Mouse (Mus musculus): ENCODE measurements around the gene Glt8d1. TPM values are rescaled to one million over a fixed set of nuclear protein-coding genes. Genes with fewer than 3 reads are reported as not detected.

Glt8d1 gene
- polyA plus RNA-seq (2016; fragmentation: Nextera tagmentation; extraction: Ambion mirVana) = 37.0 and 40.2 TPM in 2 replicates

DNA sequence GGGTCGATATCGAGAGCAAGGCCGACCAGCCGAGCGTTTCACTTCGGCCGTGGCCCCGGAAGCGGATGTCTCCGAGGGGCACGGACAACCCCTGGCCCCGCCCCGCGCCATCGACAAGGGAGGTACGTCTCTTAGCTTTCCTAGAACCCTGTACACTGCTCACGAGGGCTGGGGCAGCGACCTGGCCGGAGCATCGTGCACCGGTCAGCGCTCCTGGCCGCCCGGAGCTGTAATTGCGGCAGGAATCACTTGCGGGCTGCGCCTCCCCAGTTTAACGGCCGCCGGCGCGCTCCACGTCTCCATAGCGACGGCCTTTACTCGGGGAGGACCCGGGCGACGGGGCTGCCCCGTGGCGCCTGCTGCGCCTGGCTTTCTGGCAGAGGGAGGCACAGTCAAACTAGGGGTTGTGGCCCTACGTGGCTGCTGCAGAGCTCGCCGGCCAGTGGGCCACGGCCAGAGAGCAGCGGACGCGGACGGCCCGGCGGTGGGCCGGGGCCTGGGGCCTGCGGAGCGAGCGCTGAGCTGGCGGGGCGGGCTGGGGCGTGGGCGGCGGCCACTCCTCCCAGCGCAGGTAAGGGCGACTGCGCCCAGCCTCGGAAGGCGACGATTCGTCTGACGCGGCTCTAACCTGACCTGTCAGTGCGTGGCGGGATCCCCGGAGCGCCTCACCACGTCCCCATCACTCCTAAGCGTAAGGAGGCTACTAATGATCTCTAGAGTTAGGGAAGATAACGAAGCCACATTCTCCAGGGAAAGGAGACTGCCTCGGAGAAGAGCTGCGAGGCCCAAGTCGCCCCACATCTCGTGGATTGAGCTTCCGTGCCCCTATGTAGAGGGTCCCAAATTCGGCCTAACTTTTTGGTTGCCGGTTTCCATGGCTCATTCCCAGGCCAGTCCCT is at the start of gene Glt8d1, which contains the start of gene Spcs1:
Gene Glt8d1, plus strand, starts transcription at position 94 of the 899 bp plus-strand sequence.
Gene Spcs1, minus strand, starts transcription at position 366 of the 899 bp plus-strand sequence.
- WGBS = under 1% methylated on average over 84 of the region's 84 CpGs
- H3K27ac ChIP-seq (replicated peaks) = peak within 1 kb of the TSS; percentile 97
- H3K4me1 ChIP-seq = peaks cover 19% of the 10 kb centered on the region
- peaks cover 28% of the 10 kb centered on the region for H3K36me3 ChIP-seq (replicated peaks)
- no peaks in the 10 kb centered on the region for H3K27me3 ChIP-seq (replicated peaks; ENCODE audit: low read depth, poor library complexity, severe bottlenecking)
- DNase-seq (ENCODE audit: low spot score) = peak; percentile 88
- H3K4me3 ChIP-seq = peak within 1 kb of the TSS; percentile 97
- no peaks in the 10 kb centered on the region for H3K9me3 ChIP-seq

DNA sequence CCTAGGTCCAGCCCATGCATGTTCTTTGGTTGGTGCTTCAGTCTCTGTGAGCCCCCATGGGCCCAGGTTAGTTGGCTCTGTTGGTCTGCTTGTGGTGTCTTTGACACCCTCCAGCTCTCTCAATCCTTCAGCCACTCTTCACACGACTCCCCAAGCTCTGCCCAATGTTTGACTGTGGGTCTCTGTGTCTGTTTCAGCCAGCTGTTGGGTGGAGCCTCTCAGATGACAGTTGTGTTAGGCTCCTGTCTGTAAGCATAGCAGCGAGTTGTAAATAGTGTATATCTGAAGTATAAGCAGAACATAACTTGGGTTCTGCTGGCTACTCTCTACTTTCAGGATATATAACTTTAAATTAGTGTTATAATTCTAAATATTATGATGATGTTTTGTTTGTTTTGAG is 42.7 kb upstream of the Glt8d1 start:
- Histone ChIP-seq H3K27ac (replicated peaks) (no peak overlapping the region), H3K9me3 (no peaks in the 10 kb centered on the region), H3K4me3 (no peak overlapping the region), H3K36me3 (replicated peaks) (peaks cover 51% of the 10 kb centered on the region), H3K27me3 (replicated peaks; ENCODE audit: low read depth, poor library complexity, severe bottlenecking) (no peaks in the 10 kb centered on the region), H3K4me1 (no peaks in the 10 kb centered on the region)
- WGBS = 76% methylated on average over 2 of the region's 2 CpGs
- no peak for DNase-seq (ENCODE audit: low spot score)

GRCm38 (mm10) chr14:30959031-30959430 is 42.2 kb upstream of the Glt8d1 start:
- DNase-seq (ENCODE audit: low spot score) = no peak
- Histone ChIP-seq H3K36me3 (replicated peaks) (peaks cover 49% of the 10 kb centered on the region), H3K4me1 (no peaks in the 10 kb centered on the region), H3K27ac (replicated peaks) (no peak overlapping the region), H3K4me3 (no peak overlapping the region), H3K27me3 (replicated peaks; ENCODE audit: low read depth, poor library complexity, severe bottlenecking) (no peaks in the 10 kb centered on the region), H3K9me3 (no peaks in the 10 kb centered on the region)
- WGBS = 94% methylated on average over 4 of the region's 4 CpGs

DNA sequence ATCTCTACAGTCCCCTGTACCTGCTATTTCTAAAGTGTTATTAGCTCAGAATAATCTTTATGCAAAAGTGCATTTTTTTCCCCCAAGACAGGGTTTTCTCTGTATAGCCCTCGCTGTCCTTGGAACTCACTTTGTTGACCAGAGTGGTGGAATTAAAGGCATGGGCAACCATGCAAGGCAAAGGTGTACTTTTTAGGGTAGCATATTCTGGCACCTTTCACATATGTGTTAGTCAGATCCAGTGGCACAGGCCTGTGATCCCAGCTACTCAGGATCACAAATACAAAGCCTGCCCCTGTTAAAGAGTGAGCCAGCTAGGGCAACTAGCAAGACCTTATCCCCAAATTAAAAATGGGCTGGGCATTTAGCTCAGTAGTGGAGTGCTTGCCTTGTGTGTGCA is 40.8 kb upstream of the Glt8d1 start:
- H3K9me3 ChIP-seq = no peaks in the 10 kb centered on the region
- no peaks in the 10 kb centered on the region for H3K4me1 ChIP-seq
- 88% methylated on average over 1 of the region's 1 CpGs for WGBS
- H3K27ac ChIP-seq (replicated peaks) = no peak overlapping the region
- H3K36me3 ChIP-seq (replicated peaks) = peaks cover 50% of the 10 kb centered on the region
- H3K4me3 ChIP-seq = no peak overlapping the region
- no peak for DNase-seq (ENCODE audit: low spot score)
- H3K27me3 ChIP-seq (replicated peaks; ENCODE audit: low read depth, poor library complexity, severe bottlenecking) = no peaks in the 10 kb centered on the region

- H3K36me3 ChIP-seq (replicated peaks) = peaks cover 59% of the 10 kb centered on the region
- no peak for DNase-seq (ENCODE audit: low spot score)
- H3K4me1 ChIP-seq = no peaks in the 10 kb centered on the region
- no peak overlapping the region; the same call in 1 of the 2 replicates for H3K27ac ChIP-seq (replicated peaks)
- H3K9me3 ChIP-seq = no peaks in the 10 kb centered on the region
- no peak overlapping the region for H3K4me3 ChIP-seq
- H3K27me3 ChIP-seq (replicated peaks; ENCODE audit: low read depth, poor library complexity, severe bottlenecking) = no peaks in the 10 kb centered on the region
- WGBS = 72% methylated on average over 6 of the region's 6 CpGs
Measured at GRCm38 (mm10) chr14:30974204-30974603, 27.0 kb upstream of the Glt8d1 start.

- WGBS = 86% methylated on average over 3 of the region's 3 CpGs
- Histone ChIP-seq H3K27me3 (replicated peaks; ENCODE audit: low read depth, poor library complexity, severe bottlenecking) (no peaks in the 10 kb centered on the region), H3K27ac (replicated peaks) (no peak overlapping the region), H3K36me3 (replicated peaks) (peaks cover 57% of the 10 kb centered on the region), H3K4me3 (no peak overlapping the region), H3K4me1 (no peaks in the 10 kb centered on the region), H3K9me3 (no peaks in the 10 kb centered on the region)
- no peak for DNase-seq (ENCODE audit: low spot score)
Measured at GRCm38 (mm10) chr14:30976222-30976621, 25.0 kb upstream of the Glt8d1 start.

- Histone ChIP-seq H3K27ac (replicated peaks) (no peak overlapping the region), H3K9me3 (no peaks in the 10 kb centered on the region)
Measured at GRCm38 (mm10) chr14:30996417-30996816, 4.8 kb upstream of the Glt8d1 start.

DNA sequence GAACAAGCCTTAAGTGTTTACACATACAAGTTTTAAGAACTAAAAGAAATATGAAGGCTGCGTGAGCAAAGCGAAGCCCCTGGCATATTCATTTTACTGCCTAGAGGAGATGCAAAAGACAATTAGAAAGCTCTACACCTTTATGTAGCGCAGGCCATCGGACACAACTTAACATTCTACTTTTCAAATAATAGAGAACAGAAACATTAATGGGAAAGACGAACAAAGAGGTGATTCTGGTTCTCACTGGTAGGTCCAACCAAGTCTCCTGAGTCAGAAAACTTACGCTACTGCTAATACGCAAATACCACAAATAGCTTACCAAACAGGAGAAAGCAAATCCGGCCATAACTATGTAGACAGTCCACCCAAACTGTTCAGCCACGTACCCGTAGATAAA is 844 bp upstream of the Glt8d1 start:
- no peaks in the 10 kb centered on the region for H3K27me3 ChIP-seq (replicated peaks; ENCODE audit: low read depth, poor library complexity, severe bottlenecking)
- peaks cover 29% of the 10 kb centered on the region for H3K36me3 ChIP-seq (replicated peaks)
- peaks cover 19% of the 10 kb centered on the region for H3K4me1 ChIP-seq
- 0 out of 2 replicates have a peak overlapping the region, but pooled peaks have one; percentile 97 for H3K27ac ChIP-seq (replicated peaks)
- H3K4me3 ChIP-seq = peak overlapping the region; percentile 97
- H3K9me3 ChIP-seq = no peaks in the 10 kb centered on the region
- no peak for DNase-seq (ENCODE audit: low spot score)
- WGBS = 62% methylated on average over 10 of the region's 10 CpGs

More at GRCm38 (mm10) chr14:30996417-30996816, 4.8 kb upstream of the Glt8d1 start:
- H3K4me3 ChIP-seq = no peak overlapping the region
- peaks cover 28% of the 10 kb centered on the region for H3K36me3 ChIP-seq (replicated peaks)
- no peaks in the 10 kb centered on the region for H3K27me3 ChIP-seq (replicated peaks; ENCODE audit: low read depth, poor library complexity, severe bottlenecking)
- H3K4me1 ChIP-seq = peaks cover 8% of the 10 kb centered on the region
- no peak for DNase-seq (ENCODE audit: low spot score)

DNA sequence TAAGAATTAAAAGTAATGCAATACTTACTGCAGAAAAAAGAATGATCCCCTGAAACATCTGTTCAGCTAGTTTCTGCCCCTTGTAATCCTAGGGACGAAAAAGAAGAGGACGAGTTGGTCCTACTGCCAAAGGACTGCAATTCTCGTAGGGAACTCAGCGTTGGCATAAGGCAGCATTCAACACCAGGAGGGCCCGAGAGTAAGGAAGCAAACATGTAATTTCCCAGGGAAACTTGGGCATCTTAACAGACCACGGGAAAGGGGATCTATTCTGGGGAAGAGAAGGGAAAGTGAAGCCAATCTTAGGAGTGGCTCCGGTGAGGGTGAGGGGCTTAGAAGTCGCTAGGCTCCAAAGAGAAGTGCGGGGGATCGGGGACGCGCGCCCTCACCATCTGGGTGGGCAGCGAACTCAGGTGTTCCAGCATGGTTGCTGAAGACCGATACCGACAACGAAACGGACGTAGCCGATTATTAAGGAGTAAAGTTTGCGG is 339 bp upstream of the Glt8d1 start:
- under 1% methylated on average over 21 of the region's 21 CpGs for WGBS
- Histone ChIP-seq H3K27ac (replicated peaks) (peak overlapping the region; percentile 97), H3K9me3 (no peaks in the 10 kb centered on the region), H3K4me1 (peaks cover 19% of the 10 kb centered on the region), H3K27me3 (replicated peaks; ENCODE audit: low read depth, poor library complexity, severe bottlenecking) (no peaks in the 10 kb centered on the region), H3K36me3 (replicated peaks) (peaks cover 30% of the 10 kb centered on the region), H3K4me3 (peak overlapping the region; percentile 97)
- no peak for DNase-seq (ENCODE audit: low spot score)

GRCm38 (mm10) chr14:31004527-31004926 is 3.3 kb downstream of the Glt8d1 start:
- WGBS = 91% methylated on average over 2 of the region's 2 CpGs
- Histone ChIP-seq H3K36me3 (replicated peaks) (peaks cover 32% of the 10 kb centered on the region), H3K4me1 (peaks cover 19% of the 10 kb centered on the region), H3K27me3 (replicated peaks; ENCODE audit: low read depth, poor library complexity, severe bottlenecking) (no peaks in the 10 kb centered on the region), H3K27ac (replicated peaks) (no peak overlapping the region), H3K9me3 (no peaks in the 10 kb centered on the region), H3K4me3 (no peak overlapping the region)
- no peak for DNase-seq (ENCODE audit: low spot score)

- H3K27me3 ChIP-seq (replicated peaks; ENCODE audit: low read depth, poor library complexity, severe bottlenecking) = no peaks in the 10 kb centered on the region
- no peak overlapping the region for H3K27ac ChIP-seq (replicated peaks)
- no peak overlapping the region for H3K4me3 ChIP-seq
- no peak for DNase-seq (ENCODE audit: low spot score)
- no peaks in the 10 kb centered on the region for H3K9me3 ChIP-seq
- WGBS = 85% methylated on average over 5 of the region's 5 CpGs
- H3K36me3 ChIP-seq (replicated peaks) = peaks cover 53% of the 10 kb centered on the region
- peaks cover 9% of the 10 kb centered on the region for H3K4me1 ChIP-seq
Measured at GRCm38 (mm10) chr14:31006779-31007178, 5.6 kb downstream of the Glt8d1 start.

DNA sequence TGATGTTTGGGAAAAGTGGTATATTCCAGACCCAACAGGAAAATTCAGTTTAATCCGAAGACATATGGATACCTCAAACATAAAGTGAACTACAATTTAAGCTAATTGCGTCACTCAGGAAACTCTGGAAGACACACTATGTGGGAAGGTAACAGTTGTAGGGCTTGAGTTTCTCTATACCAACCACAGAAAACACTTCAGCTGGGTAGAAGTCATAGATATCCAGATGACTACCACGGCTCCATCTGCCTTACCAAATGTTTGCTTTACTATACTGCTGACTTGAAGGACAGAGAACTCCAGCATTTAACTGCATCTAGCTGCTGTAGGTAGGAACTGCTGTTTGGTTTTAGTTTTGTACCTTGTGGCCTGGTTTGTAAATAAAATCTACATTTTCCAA is 10.4 kb downstream of the Glt8d1 start:
- no peak for DNase-seq (ENCODE audit: low spot score)
- Histone ChIP-seq H3K4me3 (no peak overlapping the region), H3K36me3 (replicated peaks) (peaks cover 96% of the 10 kb centered on the region), H3K27ac (replicated peaks) (no peak overlapping the region), H3K4me1 (peaks cover 3% of the 10 kb centered on the region; the same call in 1 of the 2 replicates), H3K27me3 (replicated peaks; ENCODE audit: low read depth, poor library complexity, severe bottlenecking) (no peaks in the 10 kb centered on the region), H3K9me3 (no peaks in the 10 kb centered on the region)
- 92% methylated on average over 3 of the region's 3 CpGs for WGBS

DNA sequence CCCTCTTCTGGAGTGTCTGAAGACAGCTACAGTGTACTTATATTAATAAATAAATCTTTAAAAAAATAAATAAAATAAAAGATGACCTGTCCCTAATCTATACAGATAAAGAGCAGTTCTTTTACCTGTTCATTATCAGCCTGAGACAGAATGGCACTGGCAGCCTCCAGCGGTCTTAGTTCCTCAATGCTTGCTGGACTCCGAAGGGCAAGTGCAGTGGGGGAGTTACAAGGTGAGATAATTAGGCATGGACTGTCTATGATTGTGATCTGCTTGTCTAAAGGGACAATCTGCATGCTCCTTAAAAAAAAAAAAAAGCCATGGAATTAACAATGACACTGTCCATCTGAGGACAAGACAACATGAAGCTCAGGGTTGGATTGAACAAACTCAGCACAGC is 12.7 kb downstream of the Glt8d1 start:
- Histone ChIP-seq H3K4me1 (peaks cover 20% of the 10 kb centered on the region), H3K36me3 (replicated peaks) (peaks cover 89% of the 10 kb centered on the region), H3K4me3 (no peak overlapping the region), H3K9me3 (no peaks in the 10 kb centered on the region), H3K27me3 (replicated peaks; ENCODE audit: low read depth, poor library complexity, severe bottlenecking) (no peaks in the 10 kb centered on the region), H3K27ac (replicated peaks) (no peak overlapping the region)
- DNase-seq (ENCODE audit: low spot score) = no peak
- WGBS = 97% methylated on average over 2 of the region's 2 CpGs

Data from embryonic facial prominence, embryonic 10.5 days (tissue).